Mouse (Mus musculus) forelimb bud, embryonic 11.5 days (tissue): ENCODE data around the gene Pif1.

Source experiments
- DNase-seq: peaks from one replicate; pipeline ENCODE4 v3.0.0-alpha.2; 2012; ENCODE audit warnings: low read depth, low spot score

Gene Pif1

DNA sequence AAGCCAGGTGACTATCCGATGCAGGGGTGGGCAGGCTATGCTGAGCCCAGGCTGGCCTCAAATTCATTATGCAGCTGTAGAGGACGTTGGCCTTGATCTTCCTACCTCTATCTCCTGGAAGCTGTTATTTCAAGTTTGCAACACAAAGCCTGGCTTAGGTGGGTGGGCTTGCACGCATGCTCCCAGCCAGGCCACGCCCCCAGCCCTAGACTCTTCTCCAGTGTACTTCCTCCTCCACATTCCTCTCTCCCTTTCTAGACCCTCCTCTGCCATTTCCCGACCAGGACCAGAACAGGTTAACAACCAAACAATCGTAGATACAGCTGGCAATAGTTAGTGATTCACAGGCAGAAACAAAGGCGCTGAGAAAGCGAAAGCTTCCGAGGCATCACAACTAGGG lies 6.6 kb downstream of the Pif1 start:
- DNase-seq: no peak

DNA sequence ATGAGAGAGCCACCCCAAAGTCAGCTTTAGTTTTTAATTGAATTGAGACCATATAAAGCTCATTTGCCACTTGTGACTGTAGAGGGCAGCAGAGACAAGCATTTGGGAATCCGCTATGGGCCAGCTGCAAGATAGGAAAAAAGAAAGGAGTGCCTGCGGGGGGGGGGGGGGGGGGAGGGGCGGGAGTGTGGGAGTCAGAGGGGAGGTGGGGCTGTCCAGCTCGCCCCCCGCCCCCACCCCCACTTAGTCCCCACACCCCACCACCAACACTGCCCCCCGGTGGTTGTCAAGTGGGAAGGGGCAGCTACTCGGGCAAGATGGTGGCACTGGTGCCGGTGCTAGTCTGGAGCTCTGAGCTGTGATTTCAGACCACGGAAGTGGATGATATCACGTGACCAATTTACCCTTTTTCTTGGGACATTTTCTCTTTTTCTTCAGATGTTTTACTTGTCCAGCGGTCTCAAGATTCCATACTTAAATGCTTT lies 11.8 kb downstream of the Pif1 start:
- peak; percentile 55 for DNase-seq

DNA sequence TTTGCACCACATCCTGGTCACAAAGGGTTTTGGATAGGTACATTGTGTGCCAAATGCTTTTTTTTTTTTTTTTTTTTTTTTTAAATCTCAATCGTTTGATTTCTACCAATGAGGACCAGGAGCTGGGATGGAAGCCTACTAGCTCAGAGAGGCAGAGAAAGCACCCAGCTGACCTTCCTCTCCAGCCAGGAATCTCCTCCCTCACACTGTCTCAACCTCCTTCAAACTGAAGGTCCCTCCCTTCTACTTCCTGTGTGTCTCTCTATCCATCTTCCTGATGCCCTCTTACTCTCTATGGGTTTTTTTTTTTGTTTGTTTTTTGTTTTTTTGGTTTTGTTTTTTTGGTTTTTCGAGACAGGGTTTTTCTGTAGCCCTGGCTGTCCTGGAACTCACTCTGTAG lies 14.0 kb downstream of the Pif1 start:
- no peak for DNase-seq

DNA sequence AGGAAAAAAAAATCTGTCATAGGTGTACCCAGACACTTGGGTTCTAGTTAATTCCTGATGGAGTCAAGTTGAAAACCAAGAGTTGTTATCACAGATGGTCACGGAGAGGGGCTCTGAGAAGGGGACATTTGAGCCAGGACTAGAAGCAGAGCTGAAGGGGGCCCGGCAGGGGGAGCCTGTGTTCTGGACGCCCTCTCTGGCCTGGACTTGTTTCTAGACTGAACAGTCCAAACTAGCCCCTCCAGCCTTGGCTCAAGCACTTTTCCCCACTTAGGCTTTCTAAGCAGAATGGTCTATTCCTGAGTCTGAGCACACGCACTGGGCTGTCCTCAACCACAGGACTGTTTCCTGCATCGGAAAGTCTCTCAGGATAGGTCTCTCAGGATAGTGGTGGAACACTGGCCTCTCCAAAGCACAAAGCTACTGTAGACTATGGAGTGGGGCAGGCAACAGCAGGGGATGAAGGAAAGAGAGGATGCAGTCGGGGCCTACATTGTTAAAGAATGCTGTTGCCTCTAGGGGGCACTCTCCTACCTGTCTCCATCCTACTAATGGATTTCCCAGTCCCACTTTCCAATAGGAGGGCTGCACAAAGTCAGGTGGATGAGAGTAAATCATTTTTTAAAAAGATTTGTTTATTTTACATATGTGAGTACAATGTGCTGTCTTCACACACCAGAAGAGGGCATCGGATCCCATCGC lies 16.6 kb downstream of the Pif1 start:
- peak; percentile 36 for DNase-seq

DNA sequence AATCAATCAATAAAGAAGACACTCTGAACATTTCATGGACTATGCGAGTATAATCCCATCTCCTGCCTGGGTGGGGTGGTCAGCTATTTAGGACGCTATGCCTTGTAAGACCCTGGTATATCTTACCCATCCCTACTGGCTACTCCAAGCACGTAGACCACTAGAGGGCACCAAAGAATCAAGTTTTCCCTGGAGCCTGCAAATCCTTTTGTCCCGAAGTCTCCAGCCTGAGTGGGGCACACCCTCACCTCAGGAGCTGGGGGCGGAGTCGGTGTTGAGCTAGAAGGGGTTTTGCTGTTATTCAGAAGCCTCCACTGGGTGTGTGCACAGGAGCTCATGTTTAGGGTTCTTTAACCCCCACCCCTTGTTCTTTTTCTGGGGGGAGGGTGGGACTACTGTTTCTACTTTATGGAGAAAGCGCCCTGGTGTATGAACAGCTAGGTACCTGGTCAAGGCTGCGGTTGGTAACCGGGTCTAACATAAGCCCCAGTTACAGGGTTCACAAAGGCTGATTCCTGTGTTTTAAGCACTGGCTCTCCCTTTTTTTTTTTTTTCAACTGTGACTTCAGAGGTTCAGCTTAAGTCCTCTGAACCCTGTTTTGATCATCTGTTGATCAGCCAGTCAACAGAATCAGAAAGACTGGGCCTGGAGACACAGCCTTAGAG lies 18.6 kb downstream of the Pif1 start:
- peak; percentile 97 for DNase-seq

DNA sequence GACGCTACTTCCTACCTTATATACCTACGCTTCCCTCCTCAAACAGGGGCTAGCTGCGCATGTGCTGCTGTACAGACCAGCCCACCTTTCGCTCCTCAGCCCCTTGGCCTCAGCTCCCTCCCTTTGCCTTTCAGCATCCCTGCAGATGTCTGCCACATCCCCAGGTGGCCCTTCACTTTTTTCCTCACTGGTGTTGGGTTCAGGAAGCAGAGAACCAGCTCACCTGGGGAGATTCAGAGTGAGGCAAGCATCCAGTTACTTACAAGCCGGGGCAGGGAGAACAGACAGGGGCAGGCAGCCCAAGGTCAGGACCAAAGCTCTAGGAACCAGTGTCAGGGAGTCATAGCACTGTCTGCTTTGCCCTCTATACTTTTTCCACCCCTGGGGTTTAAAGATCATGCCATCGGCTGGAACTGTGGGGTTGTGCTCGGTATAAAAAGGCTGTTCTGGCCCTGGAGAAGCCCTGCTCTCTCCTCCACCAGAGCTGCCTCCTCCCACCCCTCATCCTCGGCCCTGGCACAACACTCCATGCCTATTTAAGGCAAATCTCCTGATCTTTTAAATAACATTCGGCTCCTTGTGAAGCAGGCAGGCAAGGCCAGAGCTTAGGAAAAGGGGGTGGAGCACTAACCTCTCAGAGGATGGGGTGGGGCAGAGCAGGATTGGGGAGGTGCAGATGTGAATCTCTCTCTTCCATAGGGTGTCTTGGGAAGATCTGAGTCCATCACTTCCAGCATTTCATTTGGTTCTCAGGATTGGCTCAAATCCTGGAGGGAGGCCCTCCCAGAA lies 19.6 kb downstream of the Pif1 start:
- no peak for DNase-seq

DNA sequence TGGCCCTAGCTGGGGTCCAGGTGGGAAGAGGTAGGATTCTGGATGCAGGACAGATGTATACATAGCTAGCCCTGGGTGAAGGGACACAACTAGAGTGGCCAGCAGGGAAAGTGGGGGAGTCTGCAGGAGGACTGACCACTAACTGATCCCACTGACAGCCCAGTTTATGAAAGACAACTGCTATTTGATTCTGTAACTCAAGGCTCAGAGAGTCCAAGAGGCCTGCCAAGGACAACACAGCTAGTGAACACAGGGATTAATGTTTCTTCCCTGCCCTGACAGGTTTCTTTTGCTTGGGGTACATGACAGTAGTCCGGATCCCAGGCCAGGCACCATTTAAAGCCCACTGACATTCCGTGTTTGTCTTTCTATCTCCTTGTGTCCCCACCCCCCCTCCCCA lies 20.2 kb downstream of the Pif1 start:
- DNase-seq: no peak

DNA sequence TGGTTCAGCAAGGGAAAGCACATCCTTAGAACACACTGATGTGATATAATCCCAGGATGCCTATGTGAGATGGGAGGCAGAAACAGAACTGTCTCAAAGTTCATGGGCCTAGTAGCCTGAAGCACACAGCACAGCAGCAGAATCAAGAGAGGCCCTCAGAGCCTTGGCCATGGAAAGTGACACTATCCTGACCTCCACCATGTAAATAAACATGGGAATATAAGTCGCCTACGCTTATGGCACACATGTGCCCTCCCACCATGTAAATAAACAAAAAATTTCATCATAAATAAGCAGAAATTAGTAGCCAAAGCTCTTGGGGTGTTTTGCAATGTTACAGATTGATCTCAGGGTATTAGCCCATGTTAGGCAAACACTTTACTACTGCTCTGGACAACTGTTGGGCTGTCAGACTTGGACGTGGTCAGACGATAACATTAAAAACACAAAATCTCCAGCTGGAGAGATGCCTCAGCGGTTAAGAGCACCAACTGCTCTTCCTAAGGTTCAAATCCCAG lies 25.1 kb downstream of the Pif1 start:
- no peak for DNase-seq

DNA sequence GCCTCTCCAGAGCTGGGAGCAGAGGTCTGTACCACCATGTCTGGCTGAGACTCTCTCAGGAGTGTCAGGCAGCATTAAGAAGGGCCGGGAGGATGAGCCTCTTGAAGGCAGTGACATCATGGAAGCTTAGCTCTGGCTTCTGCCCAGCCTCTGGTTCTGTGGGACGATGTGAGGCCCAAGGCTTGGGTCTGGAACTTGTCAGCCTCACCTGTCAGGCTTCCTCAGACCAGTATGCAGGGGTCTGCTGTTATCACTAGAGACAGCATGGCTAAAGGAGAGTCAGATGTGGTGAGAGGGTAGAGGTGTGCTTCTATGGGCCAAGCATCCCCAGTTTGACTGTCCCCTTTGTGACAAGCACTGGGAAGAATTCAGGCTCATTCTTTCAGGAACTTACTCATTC lies 26.1 kb downstream of the Pif1 start:
- no peak for DNase-seq

DNA sequence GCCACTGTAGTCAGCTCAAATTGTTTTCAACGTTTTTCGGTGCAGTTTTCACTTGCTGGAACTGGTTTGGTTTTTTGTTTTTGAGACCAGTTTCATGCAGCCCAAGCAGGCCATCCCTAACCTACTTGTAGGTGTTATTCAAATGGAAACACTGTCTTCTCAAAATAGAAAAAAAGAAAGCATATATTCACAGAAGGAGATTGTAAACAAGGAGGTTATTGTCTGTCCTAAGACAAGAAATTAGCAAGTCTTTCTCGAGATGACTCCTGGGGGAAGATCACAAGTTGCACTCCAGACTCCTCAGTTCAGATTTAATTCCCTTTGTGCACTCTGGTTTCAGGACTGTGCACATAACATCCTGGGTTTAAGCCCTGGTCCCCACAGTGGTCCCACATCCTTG lies 32.4 kb downstream of the Pif1 start:
- DNase-seq: no peak

DNA sequence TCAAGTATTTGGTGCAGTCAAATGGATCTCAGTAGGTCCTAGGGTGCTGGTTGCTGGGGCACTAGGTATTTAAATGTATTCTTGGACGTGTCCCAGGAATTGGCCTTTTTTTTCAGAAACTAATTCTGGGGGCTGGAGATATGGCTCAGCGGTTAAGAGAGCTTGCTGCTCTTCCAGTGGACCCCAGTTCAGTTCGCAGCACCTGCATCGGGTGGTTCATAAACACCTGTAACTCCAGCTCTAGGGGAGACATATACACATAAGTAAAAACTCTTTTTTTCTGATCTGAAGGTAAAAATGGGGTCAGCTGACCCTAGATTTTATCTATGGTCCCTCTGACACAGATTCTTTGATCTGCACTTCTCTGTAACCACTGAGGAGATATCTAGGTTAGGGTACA lies 34.2 kb downstream of the Pif1 start:
- DNase-seq: no peak

DNA sequence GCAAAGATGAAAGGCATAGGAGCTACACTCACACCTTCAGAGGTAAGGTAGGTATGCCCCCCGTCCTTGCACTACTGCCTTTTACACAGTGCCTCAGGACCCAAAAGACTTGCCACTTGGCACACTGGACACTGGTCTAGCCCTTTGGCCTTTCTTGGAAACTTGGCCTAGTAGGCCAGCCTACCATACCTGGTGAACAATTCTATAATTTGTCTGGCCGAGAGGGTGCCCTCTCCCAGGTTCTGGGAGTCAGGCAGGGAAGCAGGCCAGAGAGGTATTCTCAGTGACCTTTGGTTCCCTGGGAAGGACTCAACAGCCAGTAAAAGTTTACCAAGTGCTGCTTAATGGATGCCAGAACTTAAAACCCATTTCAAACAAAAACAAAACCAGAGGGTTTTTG lies 34.7 kb downstream of the Pif1 start:
- no peak for DNase-seq

DNA sequence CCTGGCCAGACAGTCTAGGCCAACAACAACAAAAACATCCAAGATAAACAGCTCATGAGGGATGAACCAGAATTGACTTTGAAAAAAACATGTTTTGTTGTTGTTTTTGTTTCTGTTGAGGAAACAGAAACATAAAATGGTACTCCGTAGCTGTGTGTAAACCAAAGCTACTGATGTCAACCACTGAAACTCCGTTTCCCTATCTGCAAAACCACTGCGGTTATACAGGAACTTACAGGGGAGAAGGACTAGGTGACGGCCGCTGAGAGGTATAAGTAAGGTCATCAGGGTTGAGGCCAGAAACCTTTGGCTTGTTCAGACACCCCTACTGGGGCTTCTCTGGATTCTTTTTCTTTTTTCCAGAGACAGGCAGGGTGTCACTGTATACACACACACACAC lies 35.9 kb downstream of the Pif1 start:
- DNase-seq: no peak

DNA sequence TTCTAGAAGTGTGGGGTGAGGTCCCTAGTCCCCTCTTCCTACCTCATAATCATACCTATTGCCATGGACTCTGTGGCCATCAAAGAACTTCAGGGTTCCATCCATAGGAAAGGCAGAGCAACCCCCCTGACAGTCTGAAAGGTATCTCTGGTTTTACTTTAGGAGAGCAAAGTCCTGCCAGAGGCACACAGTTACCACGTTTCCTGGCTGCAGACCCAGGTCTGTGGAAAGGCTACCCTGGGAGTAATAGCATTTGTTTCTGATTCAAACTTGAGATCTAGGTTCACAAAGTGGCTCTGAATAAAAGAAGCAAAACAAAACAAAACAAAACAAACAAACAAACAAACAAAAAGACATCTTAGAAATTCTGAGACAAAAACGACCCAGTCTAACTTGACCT lies 37.3 kb downstream of the Pif1 start:
- DNase-seq: no peak

DNA sequence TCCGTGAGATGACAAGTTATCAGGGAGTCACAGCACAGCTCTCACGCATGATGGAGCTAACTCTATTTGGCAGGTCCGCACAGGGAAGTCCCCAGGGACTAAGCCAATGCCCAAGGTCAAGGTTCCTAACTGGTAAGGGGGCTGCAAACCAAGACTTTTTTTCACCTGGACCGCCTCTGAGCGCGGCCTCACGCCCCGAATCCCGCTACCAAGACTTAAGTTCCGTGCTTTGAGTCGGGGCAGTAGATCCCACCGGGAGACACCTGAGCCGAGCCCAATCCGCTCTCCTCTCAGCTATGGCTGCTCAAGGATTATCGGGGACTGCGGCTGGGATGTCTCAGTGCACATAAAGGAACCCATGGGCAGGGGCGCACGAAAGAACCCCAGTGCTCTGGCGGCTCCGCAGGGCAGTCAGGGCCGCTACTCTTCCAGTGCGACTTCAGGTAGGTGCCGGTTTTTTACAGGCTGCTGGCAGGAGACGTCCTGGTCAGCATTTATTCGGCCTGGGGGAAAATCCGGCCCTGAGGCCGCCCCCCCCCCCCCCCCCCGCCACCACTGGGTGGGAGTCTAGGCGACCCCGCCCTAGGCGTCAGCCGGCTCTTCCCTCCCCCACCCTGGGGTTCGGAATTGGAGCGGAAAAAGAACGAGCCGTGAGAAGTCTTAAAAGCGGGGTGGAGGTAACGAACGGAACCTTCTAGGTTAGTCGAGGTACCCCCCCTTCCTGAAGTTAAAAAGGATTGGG lies 42.2 kb downstream of the Pif1 start, which contains the start of gene Rbpms2:
Gene Rbpms2 (plus strand): TSS at position 624 of the 742 bp plus-strand sequence.
- no peak for DNase-seq

DNA sequence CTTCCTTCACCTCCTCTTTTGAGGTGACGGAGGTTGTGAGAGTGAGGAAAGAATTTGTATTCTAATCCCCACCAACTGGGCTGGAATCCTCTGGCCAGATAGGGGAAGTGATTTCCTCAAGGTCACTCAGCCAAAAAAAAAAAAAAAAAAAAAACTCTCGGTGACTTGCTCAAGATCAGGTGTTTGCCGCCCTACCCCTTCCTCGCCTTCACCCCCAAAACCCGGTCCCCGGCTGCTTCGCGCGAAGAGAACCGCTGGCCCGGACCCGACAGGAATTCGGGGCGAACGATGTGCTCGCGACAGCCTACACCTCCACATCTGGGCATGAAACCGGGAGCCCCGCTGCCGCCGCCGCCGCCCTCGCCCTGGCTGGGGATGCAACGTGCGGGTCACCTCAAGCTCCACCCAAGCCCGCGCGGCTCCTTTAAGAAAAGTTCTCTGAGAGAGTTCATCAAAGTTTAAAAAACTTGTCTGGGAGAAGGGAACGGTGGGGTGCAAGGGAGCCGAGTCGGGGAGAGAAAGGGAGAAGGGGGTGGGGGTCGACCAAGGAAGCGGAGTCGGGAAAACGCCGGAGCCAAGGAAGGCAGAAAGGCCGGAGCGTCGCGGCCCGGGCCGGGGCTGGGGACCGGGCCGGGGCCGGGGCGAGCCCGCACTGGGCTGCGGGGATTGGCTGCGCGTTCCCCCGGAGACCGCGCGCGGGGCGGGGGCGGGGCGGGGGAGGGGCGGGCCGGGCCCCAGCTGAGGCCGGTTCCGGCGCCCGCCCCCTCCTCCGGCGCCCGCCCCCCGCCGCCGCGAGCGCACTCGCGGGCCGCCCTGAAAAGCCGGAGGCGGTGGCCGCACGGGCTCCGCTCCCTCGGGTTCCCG lies 43.0 kb downstream of the Pif1 start:
- DNase-seq: no peak

DNA sequence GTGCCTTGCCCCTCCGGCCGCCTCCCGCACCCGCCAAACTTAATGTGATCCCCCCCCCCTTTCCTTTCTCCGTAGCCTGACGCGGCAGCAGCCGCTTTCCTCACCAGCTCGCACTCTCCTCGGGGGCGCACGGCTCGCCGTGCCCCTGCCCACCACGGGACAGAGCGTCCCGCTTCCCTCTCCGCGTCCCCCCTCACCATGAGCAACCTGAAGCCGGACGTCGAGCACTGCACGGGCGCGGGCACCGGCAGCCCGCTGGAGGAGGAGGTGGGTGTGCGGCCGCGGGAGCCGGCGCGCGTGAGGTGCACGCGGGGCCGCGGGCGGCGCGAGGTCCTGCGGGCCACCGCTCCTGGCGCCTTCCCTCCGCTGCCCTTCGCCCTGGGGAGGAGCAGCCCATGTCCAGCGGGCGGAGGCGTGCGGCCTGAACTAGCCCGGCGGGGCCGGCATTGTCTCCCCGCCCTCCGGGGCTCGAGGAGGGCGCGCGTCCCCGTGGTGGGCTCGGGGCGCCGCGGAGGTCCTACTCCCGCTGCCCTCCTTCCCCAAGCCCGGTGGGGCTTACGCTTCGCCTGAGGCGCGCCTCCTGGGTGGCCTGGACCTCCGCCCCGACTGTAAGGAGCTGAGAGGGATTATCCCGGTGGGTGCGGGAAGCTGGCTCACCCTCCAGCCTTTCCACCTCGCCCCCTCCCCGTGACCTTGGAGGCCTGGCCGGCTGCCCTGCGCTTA lies 43.8 kb downstream of the Pif1 start:
- no peak for DNase-seq

DNA sequence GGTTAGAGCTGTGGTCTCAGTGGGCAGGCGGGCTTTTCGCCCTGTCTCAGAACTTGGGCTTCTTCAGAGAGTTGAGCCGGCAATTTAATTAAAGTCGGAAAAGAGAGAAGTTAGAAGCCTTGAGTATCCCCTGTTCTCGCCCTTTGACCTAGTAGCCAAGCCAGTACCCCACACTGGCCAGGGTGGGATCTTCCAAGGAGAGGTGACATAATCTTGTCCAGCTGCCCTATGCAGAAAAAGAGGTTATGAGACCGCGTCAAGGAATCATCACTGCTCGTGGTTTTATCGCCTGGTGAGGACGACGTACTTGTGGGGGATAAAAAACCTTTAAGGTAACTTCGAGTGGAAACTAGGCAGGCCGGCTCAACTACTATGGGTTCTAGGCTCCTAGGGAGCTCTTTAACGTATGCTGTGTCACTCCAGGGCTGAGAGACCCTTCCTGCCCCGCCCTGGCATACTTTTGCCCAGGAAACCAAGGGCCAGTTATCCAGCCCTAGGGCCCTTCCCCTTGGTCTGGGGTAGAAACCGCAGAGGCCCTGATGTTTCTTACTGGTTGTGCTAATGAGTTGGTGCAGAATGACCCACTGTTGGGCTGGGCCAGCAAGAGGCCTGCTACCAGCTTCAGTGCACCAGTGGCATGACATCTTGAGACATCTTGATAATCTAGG lies 44.5 kb downstream of the Pif1 start:
- no peak for DNase-seq

DNA sequence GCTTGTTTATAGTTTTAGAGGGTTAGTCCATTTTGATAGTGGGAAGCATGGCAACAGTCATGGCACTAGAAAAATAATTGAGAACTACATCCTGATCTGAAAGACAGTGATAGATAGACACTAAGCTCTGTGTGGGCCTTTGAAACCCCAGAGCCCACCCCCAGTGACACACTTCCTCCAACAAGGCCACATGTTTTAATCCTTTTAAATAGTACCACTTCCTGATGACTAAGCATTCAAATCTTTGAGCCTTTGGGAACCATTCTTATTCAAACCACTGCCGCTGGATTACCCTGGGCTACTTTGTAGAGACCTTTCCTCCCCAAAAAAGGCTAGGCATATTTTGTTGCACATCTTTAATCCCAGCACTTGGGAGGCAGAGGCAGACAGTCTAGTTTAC lies 48.8 kb downstream of the Pif1 start:
- DNase-seq: no peak
